Mouse (Mus musculus) cerebellum, adult 2 months (tissue): ENCODE measurements around the gene Gm28374.

Experiments used
- CTCF ChIP-seq: fragments of 200-500 bp; IDR thresholded peaks from 2 replicates; pipeline ENCODE4 v1.5.1; 2011; ENCODE audit warnings: low read depth, mild to moderate bottlenecking, control low read depth, low read length, moderate library complexity, borderline replicate concordance; ENCODE audit not compliant: insufficient read depth
- POLR2A ChIP-seq: fragments of 200-500 bp; IDR thresholded peaks from 2 replicates; pipeline ENCODE4 v1.6.1; 2011; ENCODE audit warnings: low read length, control low read depth, borderline replicate concordance; ENCODE audit not compliant: insufficient read depth

DNA sequence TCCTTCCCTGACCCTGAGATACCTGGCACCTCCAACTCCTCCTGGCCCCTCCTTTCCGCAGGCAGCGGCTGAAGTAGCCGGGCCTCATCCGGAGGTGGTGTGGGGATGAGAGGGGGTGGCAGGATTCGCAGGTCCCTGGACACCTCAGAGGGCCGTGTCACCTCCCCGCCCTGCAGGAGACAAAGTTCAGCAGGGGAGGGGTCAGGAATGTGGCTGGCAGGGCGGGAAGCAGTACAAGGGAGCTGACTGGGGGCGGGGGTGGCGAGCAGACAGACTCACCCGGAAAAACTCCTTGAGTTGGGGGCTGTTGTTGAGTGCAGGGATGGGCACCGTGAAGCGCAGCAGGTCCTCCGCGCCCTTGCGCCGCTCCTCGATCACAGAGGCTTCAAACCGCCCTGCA is 39.7 kb upstream of the Gm28374 start:
- no peak for TF ChIP-seq POLR2A
- TF ChIP-seq CTCF: no peak
